Mouse (Mus musculus) cerebellum, adult 11 months (tissue): ENCODE measurements around the gene Olfr1164.

Source experiments
- DNase-seq: peaks from one replicate; pipeline ENCODE4 v3.0.0; 2022

The Olfr1164 gene

GRCm38 (mm10) chr2:88093866-88094265 is at the start of gene Olfr1164:
Gene Olfr1164 (minus strand): TSS chr2:88093966.
- no peak for DNase-seq

GRCm38 (mm10) chr2:88128172-88128571 is 34.4 kb upstream of the Olfr1164 start, which contains the start of gene Olfr1166:
Gene Olfr1166 (minus strand): TSS chr2:88128272.
- DNase-seq = no peak

- DNase-seq = no peak
Observed at GRCm38 (mm10) chr2:88071730-88072129, 22.0 kb downstream of the Olfr1164 start, which contains the start of gene Olfr1163. Gene Olfr1163 (minus strand): TSS chr2:88071830.

- DNase-seq = no peak
Observed at GRCm38 (mm10) chr2:88063587-88063986, 30.2 kb downstream of the Olfr1164 start.

GRCm38 (mm10) chr2:88051029-88051428 is 42.7 kb downstream of the Olfr1164 start, which contains the start of gene Olfr1162:
Gene Olfr1162 (minus strand): TSS chr2:88051129.
- DNase-seq = no peak
